Mouse (Mus musculus) adipose tissue, adult 10 weeks (tissue): ENCODE results near the gene Morn4. TPM values are rescaled to one million over a fixed set of nuclear protein-coding genes. Genes with fewer than 3 reads are reported as not detected.

Experiments
- polyA plus RNA-seq: library from polyadenylated mRNA; stranded (reverse); fragments of 350-450 nt; fragmentation: Illumina TruSeq; extraction: RNeasy Lipid Tissue Mini Kit (QIAGEN cat#74804); gene quantifications from one replicate; pipeline ENCODE4 v1.2.3, GENCODE M21; 2014; ENCODE audit warnings: low read depth, low replicate concordance

Gene Morn4
- 15.0 TPM for polyA plus RNA-seq

DNA sequence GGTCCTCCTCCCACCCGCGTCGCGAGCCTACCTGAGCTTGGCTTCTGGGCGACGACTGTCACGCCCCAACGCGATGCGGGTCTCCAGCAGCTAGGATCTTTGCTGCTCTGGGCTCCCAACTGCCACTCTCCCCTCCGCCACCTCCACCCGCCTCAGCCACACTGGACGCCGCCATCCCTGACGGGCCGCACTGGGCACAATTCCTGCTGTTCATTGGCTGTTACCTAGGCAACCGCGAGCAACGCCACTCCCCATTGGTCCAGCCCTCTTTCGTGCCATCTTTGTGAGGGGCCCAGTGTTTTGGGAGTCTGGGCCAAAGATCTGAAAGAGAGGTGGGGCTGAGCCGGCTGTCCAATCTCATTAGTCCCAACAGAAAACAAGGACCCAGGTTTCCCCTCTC is at the start of gene Morn4:
TSS of gene Morn4 (minus strand) at position 192 of the 400 bp plus-strand sequence.

DNA sequence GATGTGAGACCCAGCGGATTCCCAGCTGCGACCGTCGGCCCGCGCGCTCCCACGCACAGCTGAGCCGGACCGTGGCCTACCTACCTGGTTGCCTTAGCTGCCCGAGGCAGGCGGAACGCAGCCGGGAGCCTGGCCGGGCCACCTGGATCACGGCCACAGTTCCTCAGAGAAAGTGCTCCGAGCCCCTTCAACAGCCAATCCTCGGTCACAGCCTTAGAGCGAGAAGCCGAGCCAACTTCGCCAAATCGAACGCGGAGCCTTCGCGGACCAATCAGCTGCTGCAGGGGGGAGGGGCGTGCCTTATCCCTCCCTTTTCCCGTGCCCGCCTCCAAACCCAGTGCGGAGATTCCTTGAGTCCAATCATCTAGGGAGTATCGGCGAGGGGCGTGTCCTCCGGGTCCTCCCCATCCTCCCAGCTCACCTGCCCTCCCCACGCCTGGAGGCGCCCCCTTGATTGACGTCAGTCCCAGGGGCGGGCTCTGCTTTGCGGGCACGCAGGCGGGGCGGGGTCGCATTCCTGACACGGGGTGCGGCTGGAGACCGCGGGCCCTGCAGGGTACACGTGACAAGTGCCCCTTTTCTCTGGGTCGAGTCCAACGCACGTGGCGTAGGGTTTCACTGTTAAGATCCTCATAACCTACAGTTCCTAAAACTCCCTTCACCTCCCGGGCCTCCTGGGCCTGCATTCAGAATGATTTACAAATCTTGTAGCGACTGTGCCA is 42.8 kb upstream of the Morn4 start, which contains the start of gene Avpi1:
TSS of gene Avpi1 (minus strand) at position 273 of the 722 bp plus-strand sequence.

DNA sequence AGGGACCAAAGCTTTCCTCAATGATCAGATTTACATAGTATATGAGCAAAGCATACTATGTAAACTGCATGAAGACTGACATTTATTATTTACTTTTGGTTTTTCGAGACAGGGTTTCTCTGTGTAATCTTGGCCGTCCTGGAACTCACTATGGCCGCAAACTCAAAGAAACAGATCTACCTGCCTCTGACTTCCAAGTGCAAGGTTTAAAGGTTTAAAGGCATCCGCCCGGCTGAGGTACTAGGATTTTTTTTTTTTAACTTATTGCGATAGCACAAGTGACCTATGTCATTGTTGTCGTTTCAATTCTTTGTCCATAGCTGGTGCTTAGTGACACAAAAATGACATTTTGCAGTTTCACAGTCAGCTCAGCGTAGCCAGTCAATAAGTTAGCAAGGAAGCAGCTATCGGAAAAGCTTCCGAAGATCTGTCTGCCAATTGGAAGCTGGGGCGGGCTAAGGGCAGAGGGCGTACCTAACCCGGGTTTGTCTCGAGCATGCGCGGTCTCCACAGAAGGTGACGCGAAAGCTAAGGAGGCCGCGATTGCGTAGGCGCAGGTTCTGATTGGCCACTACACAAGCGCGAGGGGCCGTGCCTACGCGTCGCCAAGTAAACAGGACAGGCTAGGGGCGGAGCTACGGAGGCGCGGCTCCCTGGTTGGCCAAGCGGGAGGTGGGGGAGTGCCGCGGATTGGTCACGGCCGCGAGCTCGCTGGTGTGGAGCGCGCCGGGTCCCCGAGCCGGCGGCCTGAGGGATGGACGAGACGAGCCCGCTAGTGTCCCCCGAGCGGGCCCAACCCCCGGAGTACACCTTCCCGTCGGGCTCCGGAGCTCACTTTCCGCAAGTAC is 3.8 kb upstream of the Morn4 start, which contains the start of gene Pi4k2a:
TSS of gene Pi4k2a (plus strand) at position 723 of the 848 bp plus-strand sequence.

DNA sequence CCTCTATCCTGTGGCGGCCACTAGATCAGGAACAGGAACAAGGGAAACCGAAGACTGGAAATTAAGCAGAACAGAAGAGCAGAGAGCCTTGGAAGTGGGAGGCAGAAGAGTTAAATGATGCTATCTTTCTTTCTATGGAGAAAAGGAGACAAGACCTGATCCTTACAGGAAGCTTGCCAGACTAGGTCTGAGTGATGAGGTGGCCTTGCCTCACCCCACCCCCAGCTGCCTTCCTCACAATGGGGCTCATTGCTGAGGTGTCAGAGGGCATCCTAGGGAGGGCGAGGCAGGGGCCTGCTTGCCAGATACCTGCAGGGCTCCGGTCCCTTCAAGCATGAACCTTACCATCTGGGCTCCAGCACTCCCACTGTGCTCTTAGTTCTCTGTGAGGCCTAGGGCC is 34.2 kb downstream of the Morn4 start, which contains the start of gene 4933411K16Rik:
TSS of gene 4933411K16Rik (plus strand) at position 301 of the 400 bp plus-strand sequence.

DNA sequence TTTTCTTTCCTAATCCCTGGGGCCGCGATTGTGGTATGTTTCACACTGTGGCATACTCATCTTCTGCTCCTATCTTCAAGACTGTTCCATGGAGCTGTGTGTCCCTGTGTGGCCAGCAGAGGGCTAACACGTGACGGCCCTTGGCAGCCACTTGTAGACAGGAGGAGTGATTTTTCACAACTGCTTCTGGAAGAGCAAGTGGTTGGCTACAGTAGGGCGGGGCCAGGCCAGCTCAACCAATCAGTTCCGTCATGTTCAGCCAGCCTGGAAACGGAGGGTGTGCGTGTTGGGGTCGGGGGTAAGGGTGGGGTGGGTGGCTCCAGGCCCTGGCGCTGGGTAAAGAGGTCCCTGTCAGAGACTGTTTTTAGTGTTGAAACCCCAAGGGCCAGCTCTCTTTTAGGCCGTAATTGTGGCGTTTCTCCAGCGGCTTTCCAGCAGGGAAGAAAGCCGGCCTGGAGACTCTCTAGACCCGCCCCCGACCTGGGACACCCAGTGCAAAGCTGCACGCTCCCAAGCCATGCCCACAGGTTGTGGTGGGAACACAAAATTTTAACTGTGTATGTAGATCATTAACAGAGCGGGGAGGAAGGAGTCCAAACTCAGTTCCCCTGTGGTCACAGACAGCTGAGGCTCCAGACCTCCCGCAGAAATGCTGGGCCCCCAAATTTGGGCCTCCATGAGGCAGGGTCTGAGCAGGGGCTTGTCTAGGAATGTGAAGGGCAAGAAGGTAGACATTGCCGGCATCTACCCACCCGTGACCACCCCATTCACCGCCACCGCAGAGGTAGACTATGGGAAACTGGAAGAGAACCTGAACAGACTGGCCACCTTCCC is 40.7 kb downstream of the Morn4 start, which contains the start of gene Hoga1:
TSS of gene Hoga1 (plus strand) at position 342 of the 834 bp plus-strand sequence.

DNA sequence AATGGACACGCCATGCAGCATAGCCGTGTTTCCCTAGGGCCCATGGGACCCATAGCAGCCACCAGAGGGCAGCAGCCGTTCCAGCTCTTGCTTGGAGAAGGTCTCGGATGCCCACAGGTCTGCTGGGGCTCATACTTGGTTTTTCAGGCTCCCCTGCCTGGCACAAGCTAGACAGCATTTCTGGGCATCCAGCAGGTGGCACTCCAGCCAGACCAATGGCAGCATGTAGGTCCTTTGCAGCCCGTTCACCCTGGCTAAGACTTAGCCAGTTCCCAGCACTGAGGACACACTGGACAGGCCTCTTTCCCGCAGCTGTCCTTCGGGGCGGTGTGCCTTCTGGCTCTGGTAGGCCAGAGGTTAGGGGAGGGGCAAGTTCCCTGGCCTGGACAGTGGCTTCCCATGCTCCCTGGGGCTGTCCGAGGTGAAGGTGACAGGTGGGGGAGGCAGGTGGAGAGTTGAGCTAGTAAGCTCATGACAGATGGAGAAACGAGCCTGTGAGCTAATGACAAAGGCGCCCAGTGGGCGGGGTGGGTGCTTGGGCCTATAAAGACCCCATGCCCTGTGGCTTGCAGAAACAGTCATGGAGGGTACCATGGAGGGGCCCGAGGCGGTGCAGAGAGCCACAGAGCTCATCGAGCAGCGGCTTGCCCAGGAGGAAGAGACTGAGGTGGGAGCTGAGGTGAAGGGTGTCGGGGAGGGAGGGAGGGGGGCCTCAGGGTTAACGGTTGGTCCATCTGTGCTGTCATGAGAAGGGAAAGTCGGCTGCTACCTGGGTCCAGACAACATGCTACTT is 50.5 kb downstream of the Morn4 start, which contains the start of gene Ankrd2:
TSS of gene Ankrd2 (plus strand) at position 545 of the 793 bp plus-strand sequence.

Other genes starting within 250 kb of the Morn4 start
- 1.3 TPM for gene Frat2, start 238.2 kb downstream of the Morn4 start, polyA plus RNA-seq
- 5.9 TPM for gene Rrp12, start 190.2 kb downstream of the Morn4 start, polyA plus RNA-seq
- gene Pgam1, start 174.4 kb downstream of the Morn4 start, polyA plus RNA-seq: 174 TPM
- gene Exosc1, start 152.9 kb downstream of the Morn4 start, polyA plus RNA-seq: 25.6 TPM
- 39.8 TPM for gene Zdhhc16, start 152.9 kb downstream of the Morn4 start, polyA plus RNA-seq
- gene Mms19, start 105.2 kb downstream of the Morn4 start, polyA plus RNA-seq: 31.2 TPM
- 18.2 TPM for gene Ubtd1, start 104.6 kb downstream of the Morn4 start, polyA plus RNA-seq
- not detected for gene Ankrd2, start 50.4 kb downstream of the Morn4 start, polyA plus RNA-seq
- 11.6 TPM for gene Hoga1, start 40.7 kb downstream of the Morn4 start, polyA plus RNA-seq
- 57.8 TPM for gene 4933411K16Rik, start 34.1 kb downstream of the Morn4 start, polyA plus RNA-seq
- 26.9 TPM for gene Pi4k2a, start 4.1 kb upstream of the Morn4 start, polyA plus RNA-seq
- gene Avpi1, start 42.7 kb upstream of the Morn4 start, polyA plus RNA-seq: 31.0 TPM
- gene Marveld1, start 61.0 kb upstream of the Morn4 start, polyA plus RNA-seq: 32.6 TPM
- 41.7 TPM for gene Zfyve27, start 77.6 kb upstream of the Morn4 start, polyA plus RNA-seq
- gene Sfrp5, start 115.9 kb upstream of the Morn4 start, polyA plus RNA-seq: 9.2 TPM
- 0.27 TPM for gene Golga7b, start 161.2 kb upstream of the Morn4 start, polyA plus RNA-seq